Mouse (Mus musculus) gastrocnemius, adult 18-20 months (tissue): ENCODE data around the gene Tespa1. TPM values are rescaled to one million over a fixed set of nuclear protein-coding genes. Genes with fewer than 3 reads are reported as not detected.
A peak's percentile ranks its signal among the peaks of the same experiment; 100 is the strongest.
"Not testable (repeated sequence)": the region's sequence is repeated elsewhere in the genome, so short reads cannot be mapped to it uniquely, and the experiment has no call there.

Source experiments
- DNase-seq: peaks from one replicate; pipeline ENCODE4 v3.0.0; 2021; ENCODE audit warnings: low spot score
- long read RNA-seq, 2 experiments: library from polyadenylated mRNA; stranded (forward); transcript quantifications; one replicate each; pipeline ENCODE4 v2.0.0; 2021
- total RNA-seq, 2 experiments: library from RNA; stranded (reverse); gene quantifications; 2 replicates each; pipeline ENCODE4 v1.2.3; 2021

The Tespa1 gene
- under 1 TPM; 0.18 to 0.47 TPM for total RNA-seq
- long read RNA-seq, experiment 1, result 0 reads
- long read RNA-seq, experiment 2, result 0 reads

- no peak for DNase-seq
These were observed at the start of gene Tespa1 for GRCm38 (mm10) chr10:130322637-130323036. Gene Tespa1 (plus strand): TSS chr10:130322870.

DNA sequence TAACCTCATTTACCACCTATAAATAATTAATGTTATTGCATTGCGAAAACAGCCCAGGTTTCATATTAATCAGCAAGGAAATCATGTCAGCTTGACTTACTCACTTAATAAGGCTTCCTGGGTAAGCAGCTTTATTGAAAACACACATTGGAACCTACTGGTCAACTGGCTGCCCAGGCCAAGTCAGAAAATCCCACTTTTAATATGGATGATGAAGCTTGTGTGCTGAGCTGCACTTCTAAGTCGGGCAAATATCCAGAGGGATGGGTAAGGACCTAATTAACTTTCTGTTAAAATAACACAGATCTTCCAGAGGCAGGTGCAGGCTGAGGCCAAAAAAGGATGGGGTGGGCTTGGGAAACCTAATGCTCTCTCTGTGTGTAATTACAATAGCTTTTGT is 46.9 kb upstream of the Tespa1 start:
- no peak for DNase-seq

- DNase-seq, result no peak
These were observed 46.2 kb upstream of the Tespa1 start for GRCm38 (mm10) chr10:130276496-130276895.

- DNase-seq, result no peak
These were observed 42.6 kb upstream of the Tespa1 start, which contains the start of gene Neurod4 for GRCm38 (mm10) chr10:130280066-130280465. Gene Neurod4 (minus strand): TSS chr10:130280240.

- DNase-seq, result no peak
These were observed 40.7 kb upstream of the Tespa1 start for GRCm38 (mm10) chr10:130281982-130282449.

DNA sequence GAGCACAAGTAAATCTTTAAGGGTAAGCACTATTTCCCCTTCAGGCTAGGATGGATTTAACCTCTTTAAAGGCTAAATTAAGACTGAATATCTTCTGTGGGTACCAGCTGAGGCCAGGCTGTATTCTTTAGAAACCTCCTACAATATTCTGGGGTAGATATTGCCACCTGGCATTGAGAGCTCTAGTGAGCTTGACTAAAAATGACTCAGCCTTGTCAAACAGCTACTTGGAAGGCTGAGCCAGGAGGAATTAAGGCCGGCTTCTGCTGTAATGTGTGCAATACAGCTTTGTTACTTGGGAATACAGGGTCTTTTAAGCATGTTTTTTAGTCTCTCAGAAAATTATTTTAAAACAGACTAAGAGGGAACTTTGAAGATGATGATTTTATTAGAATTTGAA is 35.5 kb upstream of the Tespa1 start:
- DNase-seq, result no peak

- no peak for DNase-seq
These were observed 34.7 kb upstream of the Tespa1 start for GRCm38 (mm10) chr10:130288007-130288406.

DNA sequence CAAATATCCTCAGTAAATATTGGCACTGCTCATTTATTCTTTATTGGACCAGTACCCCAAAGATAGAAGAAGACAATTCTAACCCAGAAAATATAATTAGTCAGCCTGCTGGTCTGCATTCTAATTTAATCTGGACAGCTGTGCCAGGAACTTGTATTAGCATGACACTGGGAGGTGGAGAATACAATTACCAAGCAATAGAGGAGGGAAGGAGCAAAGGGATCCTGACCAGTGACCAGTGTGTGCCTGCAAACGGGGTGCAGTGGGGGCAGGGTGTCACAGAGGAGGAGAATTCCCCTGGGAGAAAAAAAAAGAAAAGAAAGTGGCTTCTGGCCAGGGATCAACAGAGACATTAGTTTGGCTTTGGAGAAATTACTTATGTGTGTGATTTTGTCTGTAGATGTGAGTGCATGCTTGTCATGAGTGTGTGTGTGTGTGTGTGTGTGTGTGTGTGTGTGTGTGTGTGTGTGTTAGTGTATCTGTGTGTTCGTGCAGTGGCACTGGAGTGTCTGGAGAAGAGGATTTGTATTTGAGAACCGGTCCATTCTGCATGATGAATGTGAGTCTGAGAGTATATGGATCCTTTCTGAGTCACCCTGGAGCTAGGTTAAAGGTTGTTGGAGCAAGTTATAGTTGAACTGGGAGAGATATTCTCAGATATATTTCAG is 28.8 kb upstream of the Tespa1 start:
- DNase-seq, result no peak

DNA sequence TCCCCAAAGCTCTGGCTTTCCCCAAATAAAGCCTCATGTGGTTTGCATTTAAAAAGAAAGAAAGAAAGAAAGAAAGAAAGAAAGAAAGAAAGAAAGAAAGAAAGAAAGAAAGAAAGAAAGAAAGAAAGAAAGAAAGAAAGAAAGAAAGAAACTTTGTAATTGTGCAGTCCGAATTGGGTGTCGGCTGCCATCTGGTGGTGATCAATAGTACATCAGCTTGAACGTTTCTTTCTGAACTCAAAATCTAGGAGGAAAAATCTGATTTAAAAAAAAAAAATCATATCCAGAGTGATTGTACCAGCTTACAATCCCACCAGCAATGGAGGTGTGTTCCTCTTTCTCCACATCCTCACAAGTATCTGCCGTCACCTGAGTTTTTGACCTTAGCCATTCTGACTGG is 23.9 kb upstream of the Tespa1 start:
- not testable (repeated sequence) for DNase-seq

DNA sequence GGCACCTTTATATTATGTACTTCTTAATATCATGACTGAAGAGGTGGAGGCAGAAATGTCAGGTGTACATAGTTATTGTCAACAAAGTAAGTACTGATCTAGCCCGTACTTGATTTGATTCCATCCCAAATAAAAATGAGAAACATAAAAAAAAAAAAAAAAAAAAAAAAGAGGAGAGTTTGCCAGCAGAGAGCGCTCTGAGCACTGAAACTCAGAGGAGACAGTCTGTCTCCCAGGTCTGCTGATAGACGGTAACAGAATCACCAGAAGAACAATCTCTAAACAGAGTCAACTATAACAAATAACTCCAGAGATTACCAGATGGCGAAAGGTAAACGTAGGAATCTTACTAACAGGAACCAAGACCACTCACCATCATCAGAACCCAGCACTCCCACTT is 18.5 kb upstream of the Tespa1 start:
- not testable (repeated sequence) for DNase-seq

DNA sequence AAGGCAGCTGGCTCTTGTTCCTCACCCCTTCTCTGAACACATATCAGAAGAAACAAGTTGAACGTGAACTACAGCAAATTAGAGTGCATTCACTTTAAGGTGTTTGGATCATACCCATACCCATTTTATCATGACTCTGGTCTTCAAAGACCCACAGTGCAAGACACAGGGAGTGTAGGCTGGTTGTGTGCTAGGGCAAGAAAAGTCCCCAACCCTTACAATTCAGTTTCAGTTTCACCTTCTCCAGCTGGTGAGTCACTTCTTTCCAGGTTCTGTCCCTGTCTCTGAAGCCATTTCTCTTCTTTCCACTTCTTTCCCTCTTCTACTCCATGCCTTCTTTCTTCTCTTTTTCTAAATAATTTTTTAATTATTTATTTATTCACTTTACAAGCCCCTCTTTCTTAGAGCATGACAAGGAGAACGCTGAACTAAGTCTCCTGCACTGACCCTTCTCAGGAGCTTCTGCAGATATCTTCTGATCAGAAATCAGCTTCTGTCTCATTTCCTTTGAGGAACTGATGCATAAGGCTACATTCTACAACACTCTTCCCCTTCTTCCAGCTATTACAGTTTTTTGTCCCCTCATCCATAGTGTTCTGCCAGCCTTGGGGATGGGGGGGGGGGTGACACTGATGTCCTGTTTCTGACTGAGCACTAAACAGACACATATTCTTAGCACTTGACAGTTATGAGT is 11.0 kb upstream of the Tespa1 start:
- DNase-seq, result no peak

- no peak for DNase-seq
These were observed 9.1 kb upstream of the Tespa1 start for GRCm38 (mm10) chr10:130313531-130313930.

- DNase-seq, result peak; percentile 8
These were observed 8.4 kb upstream of the Tespa1 start for GRCm38 (mm10) chr10:130314110-130314829.

GRCm38 (mm10) chr10:130315846-130316245 is 6.8 kb upstream of the Tespa1 start:
- no peak for DNase-seq

GRCm38 (mm10) chr10:130318720-130319119 is 4.0 kb upstream of the Tespa1 start:
- no peak for DNase-seq

DNA sequence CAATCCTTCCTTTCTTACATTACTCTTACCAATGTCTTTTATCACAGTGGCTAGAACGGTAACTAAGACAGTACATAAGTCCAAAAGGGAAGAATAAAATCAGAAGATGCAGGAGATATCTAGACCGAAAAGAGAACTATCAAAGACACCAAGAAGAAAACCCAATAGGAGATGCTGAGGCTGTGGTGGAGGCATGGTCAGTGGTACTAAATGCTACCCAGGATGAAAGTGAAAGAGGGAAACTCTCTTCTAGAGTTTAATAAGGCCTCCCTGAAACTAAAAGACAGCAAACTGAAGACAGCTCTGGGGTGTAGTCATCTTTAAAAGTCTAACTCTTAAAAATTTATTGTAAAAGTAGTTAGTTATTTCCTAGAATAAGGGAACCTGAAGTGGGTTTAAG is 2.0 kb upstream of the Tespa1 start:
- no peak for DNase-seq

- no peak for DNase-seq
These were observed 608 bp upstream of the Tespa1 start for GRCm38 (mm10) chr10:130322062-130322461.

DNA sequence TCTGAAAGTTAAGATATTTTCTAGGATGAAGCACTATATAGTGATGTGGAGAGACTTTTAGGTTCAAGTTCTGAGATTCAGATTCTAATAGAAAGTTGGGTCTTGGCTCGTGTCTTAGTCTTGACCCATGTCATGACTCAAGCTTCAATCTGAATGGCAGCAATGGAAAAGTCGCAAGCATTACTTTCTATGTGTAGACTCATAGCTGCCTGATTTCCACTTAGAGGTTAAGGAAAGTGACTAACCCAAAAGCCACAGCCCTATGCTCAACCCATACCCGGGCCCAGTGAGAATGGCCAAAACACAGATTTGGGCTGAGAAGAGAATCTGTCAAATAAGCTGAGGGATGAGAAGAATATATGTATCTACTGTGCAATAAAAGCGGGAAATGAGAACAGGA is 1.6 kb downstream of the Tespa1 start:
- no peak for DNase-seq

- DNase-seq, result no peak
These were observed 8.0 kb downstream of the Tespa1 start for GRCm38 (mm10) chr10:130330711-130331110.

DNA sequence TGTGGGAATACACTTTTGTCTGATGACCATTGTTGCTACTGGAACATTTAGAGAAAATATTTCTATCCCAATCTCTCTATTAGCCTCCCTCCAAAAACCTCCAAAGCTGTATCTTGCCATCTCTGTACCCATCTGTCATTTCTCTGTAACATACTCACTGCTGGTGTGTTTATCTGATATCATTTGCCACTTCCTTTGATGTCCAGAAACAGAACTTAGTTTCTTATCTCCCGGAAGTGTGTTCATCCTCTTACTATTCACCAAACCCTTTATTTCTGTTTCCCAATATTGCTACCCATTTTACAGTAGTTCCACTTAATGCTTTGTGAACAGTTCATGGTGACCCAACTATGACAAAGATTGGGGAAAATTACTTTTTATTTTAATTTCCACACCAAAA is 13.7 kb downstream of the Tespa1 start:
- DNase-seq, result no peak

GRCm38 (mm10) chr10:130337581-130337980 is 14.9 kb downstream of the Tespa1 start:
- no peak for DNase-seq

DNA sequence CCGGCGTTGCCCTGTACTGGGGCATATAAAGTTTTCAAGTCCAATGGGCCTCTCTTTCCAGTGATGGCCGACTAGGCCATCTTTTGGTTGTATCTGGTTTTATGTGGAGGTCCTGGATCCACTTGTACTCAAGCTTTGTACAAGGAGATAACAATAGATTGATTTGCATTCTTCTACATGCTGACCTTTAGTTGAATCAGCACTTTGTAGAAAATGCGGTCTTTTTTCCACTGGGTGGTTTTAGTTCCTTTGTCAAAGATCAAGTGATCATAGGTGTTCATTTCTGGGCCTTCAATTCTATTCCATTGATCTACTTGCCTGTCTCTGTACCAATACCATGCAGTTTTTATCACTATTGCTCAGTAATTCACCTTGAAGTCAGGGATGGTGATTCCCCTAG is 17.4 kb downstream of the Tespa1 start:
- not testable (repeated sequence) for DNase-seq
